Mouse (Mus musculus) hindbrain, embryonic 14.5 days (tissue): ENCODE measurements around the gene Arpc5. TPM values are rescaled to one million over a fixed set of nuclear protein-coding genes. Genes with fewer than 3 reads are reported as not detected.
A peak's percentile ranks its signal among the peaks of the same experiment; 100 is the strongest.

Source experiments
- ATAC-seq: fragments of 200-750 bp; cut with Nextera tagmentation; 2 replicates; pipeline ENCODE4 v1.8.0; 2017; ENCODE audit warnings: moderate number of reproducible peaks, mild to moderate bottlenecking, moderate TSS enrichment, moderate library complexity; ENCODE audit not compliant: low FRiP score
- DNase-seq: peaks from one replicate; pipeline ENCODE4 v3.0.0-alpha.2; 2015; ENCODE audit warnings: low spot score
- H3K27ac ChIP-seq: fragments of 300-500 bp; sonication (generic); 2 replicates; pipeline ENCODE4 v1.5.1; 2014; ENCODE audit warnings: mild to moderate bottlenecking, moderate library complexity
- H3K27me3 ChIP-seq: fragments of 300-500 bp; sonication (generic); 2 replicates; pipeline ENCODE4 v1.6.1; 2014; ENCODE audit warnings: mild to moderate bottlenecking, low read length, mixed read lengths; ENCODE audit not compliant: control insufficient read depth, insufficient read depth
- H3K36me3 ChIP-seq: fragments of 300-500 bp; sonication (generic); replicated peaks from 2 replicates; pipeline ENCODE4 v1.6.1; 2014; ENCODE audit not compliant: control insufficient read depth, insufficient read depth
- H3K4me1 ChIP-seq: fragments of 300-500 bp; sonication (generic); replicated peaks from 2 replicates; pipeline ENCODE4 v1.6.1; 2014; ENCODE audit warnings: antibody characterized with exemption, low read length, mixed read lengths; ENCODE audit not compliant: control insufficient read depth, insufficient read depth
- H3K4me2 ChIP-seq: fragments of 300-500 bp; sonication (generic); replicated peaks from 2 replicates; pipeline ENCODE4 v1.6.1; 2014; ENCODE audit warnings: mild to moderate bottlenecking, moderate library complexity
- H3K4me3 ChIP-seq: fragments of 300-500 bp; sonication (generic); replicated peaks from 2 replicates; pipeline ENCODE4 v1.5.1; 2014; ENCODE audit warnings: mild to moderate bottlenecking, low read length
- H3K9ac ChIP-seq: fragments of 300-500 bp; sonication (generic); 2 replicates; pipeline ENCODE4 v1.6.1; 2014
- H3K9me3 ChIP-seq: fragments of 300-500 bp; sonication (generic); 2 replicates; pipeline ENCODE4 v1.6.1; 2016; ENCODE audit warnings: low read length; ENCODE audit not compliant: control insufficient read depth
- WGBS: fragments of 180-500 bp; shearing (Covaris S2); extraction: QIAGEN DNeasy Blood & Tissue Kit; methylation state at CpG from one replicate; pipeline ENCODE4 v1.1.7; 2014; 5-methylcytosine and 5-hydroxymethylcytosine counted together
- polyA plus RNA-seq: library from polyadenylated mRNA; unstranded; fragments of >200 nt; fragmentation: Nextera tagmentation; extraction: Ambion mirVana; gene quantifications from 2 replicates; pipeline ENCODE4 v1.2.1, GENCODE M21; 2014

Gene Arpc5
- polyA plus RNA-seq, result 336 and 364 TPM in 2 replicates

DNA sequence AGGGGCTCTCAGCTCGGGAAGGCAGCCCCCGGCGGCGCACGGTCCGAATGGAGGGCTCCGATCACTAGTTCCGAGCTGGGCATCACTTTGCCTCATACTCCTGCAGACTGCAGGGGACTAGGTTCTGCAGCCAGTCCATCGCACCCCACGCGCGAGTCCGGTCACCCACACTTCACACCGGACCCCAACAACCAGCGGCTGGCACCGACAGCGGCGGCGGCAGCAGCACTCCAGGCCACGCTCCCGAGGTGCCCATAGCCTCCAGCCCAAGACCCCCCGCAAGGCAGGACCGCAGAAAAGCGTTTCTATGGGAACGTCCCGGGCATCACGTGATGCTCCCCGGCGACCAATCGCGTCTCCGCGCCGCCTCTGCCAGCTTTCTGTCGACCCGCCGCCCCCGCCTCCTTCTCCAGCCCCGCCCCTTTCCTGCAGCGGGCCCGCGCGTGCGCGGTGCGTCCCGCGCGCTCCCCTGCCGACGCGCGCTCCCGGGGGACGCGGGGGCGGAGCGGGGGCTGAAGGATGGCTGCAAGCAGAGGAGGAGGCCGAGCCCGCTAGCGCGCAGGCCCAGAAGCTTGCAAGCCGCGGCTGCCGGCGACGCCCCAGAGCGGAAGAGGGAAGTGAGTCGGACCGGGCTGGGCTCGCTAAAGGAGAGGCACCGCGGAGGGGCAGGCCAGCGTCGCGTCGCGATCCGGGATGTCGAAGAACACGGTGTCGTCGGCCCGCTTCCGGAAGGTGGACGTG, at the start of gene Arpc5, which contains the start of gene Rgl1:
Gene Arpc5, plus strand, starts transcription at position 511 of the 741 bp plus-strand sequence.
Gene Rgl1, minus strand, starts transcription at position 320 of the 741 bp plus-strand sequence.
- DNase-seq (peak; percentile 96), ATAC-seq (peak; percentile 96)
- Histone ChIP-seq H3K9ac (peak within 1 kb of the TSS; percentile 90), H3K4me2 (peak within 1 kb of the TSS; percentile 79), H3K9me3 (no peaks in the 10 kb centered on the region), H3K27ac (peak within 1 kb of the TSS; percentile 89), H3K4me3 (peak within 1 kb of the TSS; percentile 94), H3K36me3 (peaks cover 22% of the 10 kb centered on the region), H3K4me1 (peaks cover 25% of the 10 kb centered on the region), H3K27me3 (no peaks in the 10 kb centered on the region)
- WGBS, result under 1% methylated on average over 74 of the region's 86 CpGs

DNA sequence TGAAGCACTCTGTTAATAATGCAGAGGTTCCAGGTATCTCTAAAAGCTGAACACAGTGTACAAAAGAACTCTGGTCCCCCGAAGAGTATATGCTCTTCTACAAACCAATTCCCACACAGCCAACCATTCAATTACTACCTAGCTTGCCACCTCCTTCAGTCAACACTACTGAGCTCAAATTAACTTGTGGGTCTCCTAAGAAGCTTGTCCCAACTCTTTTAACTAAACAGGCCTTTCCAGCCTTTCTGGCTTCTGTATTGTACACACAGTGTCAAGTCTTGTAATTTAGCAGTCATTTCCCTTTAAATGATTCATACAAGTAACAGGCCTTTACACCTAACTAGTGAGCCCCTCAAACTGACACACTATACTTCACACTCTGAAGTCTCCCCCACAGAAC, 49.0 kb upstream of the Arpc5 start:
- Histone ChIP-seq H3K27me3 (no peaks in the 10 kb centered on the region), H3K36me3 (no peaks in the 10 kb centered on the region), H3K4me3 (no peak overlapping the region), H3K4me1 (no peaks in the 10 kb centered on the region), H3K27ac (no peak overlapping the region), H3K9me3 (no peaks in the 10 kb centered on the region), H3K4me2 (no peak overlapping the region), H3K9ac (no peak overlapping the region)
- no peak for ATAC-seq
- 92% methylated on average over 1 of the region's 1 CpGs for WGBS
- DNase-seq, result no peak

DNA sequence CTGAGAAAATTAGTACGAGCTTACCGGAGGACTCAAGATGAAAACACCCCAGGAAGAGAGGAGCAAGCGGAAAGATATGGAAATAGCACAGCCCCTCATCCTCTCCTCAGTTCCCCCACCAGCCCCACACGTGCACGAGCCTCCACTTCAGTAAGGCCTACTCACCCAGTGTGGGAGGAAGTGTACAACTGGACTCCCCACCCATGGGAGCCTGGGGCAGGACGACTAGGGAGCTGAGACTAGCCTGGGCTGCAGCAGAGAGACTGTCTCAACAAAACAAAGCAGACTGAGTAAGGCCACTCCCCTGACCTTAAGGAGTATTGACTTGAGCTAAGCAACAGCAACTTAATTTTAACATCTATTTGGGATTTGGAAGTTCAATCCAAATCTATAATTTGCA, 48.1 kb upstream of the Arpc5 start:
- DNase-seq, result no peak
- ATAC-seq, result no peak
- H3K4me2 ChIP-seq, result no peak overlapping the region
- 68% methylated on average over 6 of the region's 6 CpGs for WGBS
- H3K9me3 ChIP-seq, result no peaks in the 10 kb centered on the region
- no peak overlapping the region for H3K9ac ChIP-seq
- no peaks in the 10 kb centered on the region for H3K36me3 ChIP-seq
- no peak overlapping the region for H3K4me3 ChIP-seq
- H3K27ac ChIP-seq, result no peak overlapping the region
- no peaks in the 10 kb centered on the region for H3K4me1 ChIP-seq
- H3K27me3 ChIP-seq, result no peaks in the 10 kb centered on the region

DNA sequence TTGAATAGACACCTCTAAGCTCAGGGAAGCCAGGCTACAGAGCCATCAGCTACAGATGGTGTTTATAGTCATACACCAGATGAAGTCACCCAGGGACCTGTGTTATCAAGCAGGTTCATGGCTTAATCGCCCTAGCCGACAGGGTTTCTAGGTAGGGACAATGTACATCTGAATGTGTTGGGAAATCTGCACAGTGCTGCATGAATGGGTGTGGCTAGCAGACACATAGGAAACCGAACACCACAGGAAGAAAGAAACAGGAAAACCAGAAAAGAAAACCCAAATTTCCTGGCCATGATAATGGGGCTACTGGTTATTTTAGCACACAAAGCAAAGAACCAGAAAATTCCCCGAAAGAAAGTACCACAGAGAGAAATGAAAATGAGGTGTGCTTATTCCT, 45.4 kb upstream of the Arpc5 start:
- 88% methylated on average over 4 of the region's 4 CpGs for WGBS

GRCm38 (mm10) chr1:152721535-152722198, 44.7 kb upstream of the Arpc5 start:
- no peaks in the 10 kb centered on the region for H3K9me3 ChIP-seq
- no peak for DNase-seq
- ATAC-seq, result no peak
- no peak overlapping the region for H3K27ac ChIP-seq
- H3K4me2 ChIP-seq, result no peak overlapping the region
- H3K9ac ChIP-seq, result no peak overlapping the region
- no peaks in the 10 kb centered on the region for H3K36me3 ChIP-seq
- H3K27me3 ChIP-seq, result no peaks in the 10 kb centered on the region
- no peak overlapping the region for H3K4me3 ChIP-seq
- no peaks in the 10 kb centered on the region for H3K4me1 ChIP-seq
- 83% methylated on average over 11 of the region's 11 CpGs for WGBS

More for the DNA sequence above, 45.4 kb upstream of the Arpc5 start:
- Histone ChIP-seq H3K27ac (no peak overlapping the region), H3K4me1 (no peaks in the 10 kb centered on the region), H3K4me2 (no peak overlapping the region), H3K36me3 (no peaks in the 10 kb centered on the region), H3K9ac (no peak overlapping the region), H3K27me3 (no peaks in the 10 kb centered on the region), H3K4me3 (no peak overlapping the region), H3K9me3 (no peaks in the 10 kb centered on the region)
- DNase-seq (no peak), ATAC-seq (no peak)

DNA sequence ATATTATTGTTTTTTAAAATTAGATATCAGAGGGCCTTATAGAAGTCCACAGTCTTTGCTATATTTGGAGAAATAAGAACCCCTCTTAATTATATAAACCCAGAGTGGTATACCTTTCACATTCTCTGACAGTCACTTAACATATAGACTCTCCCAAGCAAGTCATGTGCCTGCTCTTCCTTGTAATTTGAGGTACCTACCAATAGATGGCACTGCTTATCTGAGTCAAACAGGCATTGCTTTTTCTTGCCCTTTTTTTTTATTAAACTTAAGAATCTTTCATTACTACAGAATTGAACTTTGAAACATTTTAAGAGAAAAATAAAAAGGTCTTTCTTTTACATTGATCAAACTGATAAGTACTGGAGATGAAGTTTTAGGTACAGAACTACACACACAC, 42.1 kb upstream of the Arpc5 start:
- DNase-seq (no peak), ATAC-seq (no peak)
- H3K4me2 ChIP-seq, result no peak overlapping the region
- H3K36me3 ChIP-seq, result no peaks in the 10 kb centered on the region
- H3K9me3 ChIP-seq, result no peaks in the 10 kb centered on the region
- H3K27me3 ChIP-seq, result no peaks in the 10 kb centered on the region
- H3K4me1 ChIP-seq, result no peaks in the 10 kb centered on the region
- no peak overlapping the region for H3K9ac ChIP-seq
- H3K27ac ChIP-seq, result no peak overlapping the region
- H3K4me3 ChIP-seq, result no peak overlapping the region

- no peak overlapping the region for H3K4me2 ChIP-seq
- H3K9ac ChIP-seq, result no peak overlapping the region
- WGBS, result 85% methylated on average over 3 of the region's 3 CpGs
- no peak overlapping the region for H3K27ac ChIP-seq
- H3K27me3 ChIP-seq, result no peaks in the 10 kb centered on the region
- no peak for ATAC-seq
- no peaks in the 10 kb centered on the region for H3K36me3 ChIP-seq
- H3K4me3 ChIP-seq, result no peak overlapping the region
- no peaks in the 10 kb centered on the region for H3K4me1 ChIP-seq
- DNase-seq, result no peak
- H3K9me3 ChIP-seq, result no peaks in the 10 kb centered on the region
Measured at GRCm38 (mm10) chr1:152726095-152726494, 40.2 kb upstream of the Arpc5 start.

DNA sequence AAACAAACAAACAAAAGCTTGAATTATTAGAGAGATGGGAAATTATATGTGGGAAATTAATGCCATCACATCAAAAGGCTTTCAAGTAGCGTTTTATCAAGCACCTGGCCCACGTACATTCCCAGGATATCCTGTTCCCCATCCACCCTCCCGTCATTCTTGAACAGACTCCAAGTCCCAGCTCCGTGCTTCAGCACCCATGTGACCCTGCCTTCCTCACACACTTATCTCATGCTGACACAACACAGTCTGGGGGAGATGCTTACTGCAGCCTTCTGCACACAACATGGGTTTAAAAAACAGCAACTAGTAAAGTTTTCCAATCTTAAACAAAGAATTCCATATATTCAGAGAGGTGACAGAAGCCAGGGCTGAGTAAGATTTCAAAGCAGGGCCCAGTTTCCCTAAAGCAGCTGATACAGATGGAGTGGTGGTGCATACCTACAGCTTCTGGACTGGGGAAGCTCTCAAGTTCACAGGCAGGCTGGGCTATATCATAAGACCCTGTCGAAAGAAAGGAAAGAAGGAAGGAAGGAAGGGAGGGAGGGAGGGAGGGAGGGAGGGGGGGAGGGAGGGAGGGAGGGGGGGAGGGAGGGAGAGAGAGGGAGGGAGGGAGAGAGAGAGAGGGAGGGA, 38.6 kb upstream of the Arpc5 start:
- ATAC-seq, result no peak

DNA sequence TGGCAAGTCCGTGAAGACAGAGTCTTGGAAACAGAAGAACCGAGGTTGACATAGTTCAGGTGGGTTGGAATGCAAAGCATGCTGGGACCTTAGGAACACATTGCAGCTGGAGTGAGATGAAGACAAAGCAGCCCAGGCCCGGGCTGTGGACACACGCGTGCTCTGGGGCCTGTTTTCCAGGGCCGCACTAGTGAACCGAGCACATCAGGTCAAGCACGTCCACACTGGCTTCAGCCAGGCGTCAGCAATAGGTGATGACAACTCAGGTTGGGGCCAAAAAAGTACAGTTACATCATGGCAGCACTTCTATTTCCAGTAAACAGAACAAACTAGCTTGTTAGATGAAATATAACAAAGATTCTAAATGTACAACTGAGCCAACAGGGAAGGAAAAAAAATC, 27.5 kb upstream of the Arpc5 start:
- Histone ChIP-seq H3K27me3 (no peaks in the 10 kb centered on the region), H3K4me3 (no peak overlapping the region), H3K4me2 (no peak overlapping the region), H3K9me3 (no peaks in the 10 kb centered on the region), H3K9ac (no peak overlapping the region), H3K36me3 (no peaks in the 10 kb centered on the region), H3K4me1 (no peaks in the 10 kb centered on the region), H3K27ac (no peak overlapping the region)
- ATAC-seq, result no peak
- WGBS, result 92% methylated on average over 9 of the region's 9 CpGs
- no peak for DNase-seq

More for the DNA sequence above, 38.6 kb upstream of the Arpc5 start:
- no peak for DNase-seq
- Histone ChIP-seq H3K27ac (no peak overlapping the region), H3K9me3 (no peaks in the 10 kb centered on the region), H3K9ac (no peak overlapping the region), H3K4me1 (no peaks in the 10 kb centered on the region), H3K4me3 (no peak overlapping the region), H3K36me3 (no peaks in the 10 kb centered on the region), H3K27me3 (no peaks in the 10 kb centered on the region), H3K4me2 (no peak overlapping the region)
- 74% methylated on average over 4 of the region's 5 CpGs for WGBS
